Mouse (Mus musculus): ENCODE results near the gene Zdhhc4.

Zdhhc4 gene

GRCm38 (mm10) chr5:143272540-143273330 lies 56.3 kb downstream of the Zdhhc4 start:
- DNase-seq, result no peak

GRCm38 (mm10) chr5:143272108-143272507 lies 56.9 kb downstream of the Zdhhc4 start:
- no peak for DNase-seq

GRCm38 (mm10) chr5:143271642-143272041 lies 57.4 kb downstream of the Zdhhc4 start:
- DNase-seq, result no peak

GRCm38 (mm10) chr5:143270151-143270519 lies 58.9 kb downstream of the Zdhhc4 start:
- no peak for DNase-seq

DNA sequence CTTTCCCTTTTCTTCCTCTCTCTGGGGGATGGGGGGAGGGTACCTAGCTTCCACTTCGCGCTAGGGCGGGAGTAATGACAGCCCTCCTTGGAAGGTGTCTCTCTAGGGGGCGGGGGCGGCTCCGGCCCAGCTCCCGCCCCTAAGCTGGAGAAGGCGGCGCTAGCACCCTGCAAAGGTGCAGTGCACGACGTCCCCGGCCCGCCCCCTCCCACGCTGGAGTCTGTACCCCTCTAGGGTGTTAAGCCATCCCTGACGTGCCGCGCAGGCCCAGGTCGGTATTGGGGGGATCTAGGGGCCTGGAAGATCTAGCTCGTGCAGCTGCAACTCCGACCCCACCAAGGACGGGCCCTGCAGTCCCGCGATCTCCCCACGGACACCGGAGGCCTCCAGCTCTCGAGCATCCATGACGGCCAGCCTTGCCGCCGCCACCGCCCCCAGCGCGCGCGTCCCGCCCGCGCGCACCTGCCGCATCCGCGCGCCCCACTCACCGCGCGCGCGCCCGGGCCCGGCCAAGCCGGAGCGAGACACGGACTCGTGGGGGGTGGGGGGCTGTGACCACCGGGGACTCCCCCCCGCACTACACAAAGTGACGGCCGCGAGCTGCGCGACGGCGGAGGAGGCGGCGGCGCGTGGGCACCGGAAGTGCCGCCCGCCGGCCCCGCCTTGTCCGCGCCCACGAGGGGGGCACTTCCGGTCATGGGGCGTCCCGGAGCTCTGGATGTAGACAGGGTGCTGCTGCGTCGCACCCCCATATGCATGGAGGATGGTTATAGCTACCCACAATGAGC lies 59.5 kb downstream of the Zdhhc4 start, which contains the start of gene Zfp316:
Zfp316 (minus strand) TSS at position 660 of the 788 bp plus-strand sequence.
- peak; percentile 84 for DNase-seq

DNA sequence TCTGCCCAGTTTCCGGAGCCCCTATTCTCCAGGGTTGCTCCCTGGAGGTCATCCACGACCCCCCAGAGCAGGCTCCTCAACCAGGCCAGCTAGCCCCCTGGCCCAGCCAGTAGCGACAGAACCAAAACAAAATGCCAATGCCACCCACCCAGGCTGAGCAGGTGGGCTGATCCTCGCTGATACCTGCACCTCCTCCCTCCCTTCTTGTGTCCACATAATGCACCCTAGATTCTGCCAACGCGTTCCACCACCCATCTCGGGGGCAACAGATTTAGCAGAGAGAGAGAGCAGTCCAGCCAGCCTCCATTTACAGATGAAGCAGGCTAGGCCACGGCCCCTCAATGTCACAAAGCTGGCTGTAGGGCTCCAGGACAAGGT lies 60.1 kb downstream of the Zdhhc4 start:
- DNase-seq, result no peak

DNA sequence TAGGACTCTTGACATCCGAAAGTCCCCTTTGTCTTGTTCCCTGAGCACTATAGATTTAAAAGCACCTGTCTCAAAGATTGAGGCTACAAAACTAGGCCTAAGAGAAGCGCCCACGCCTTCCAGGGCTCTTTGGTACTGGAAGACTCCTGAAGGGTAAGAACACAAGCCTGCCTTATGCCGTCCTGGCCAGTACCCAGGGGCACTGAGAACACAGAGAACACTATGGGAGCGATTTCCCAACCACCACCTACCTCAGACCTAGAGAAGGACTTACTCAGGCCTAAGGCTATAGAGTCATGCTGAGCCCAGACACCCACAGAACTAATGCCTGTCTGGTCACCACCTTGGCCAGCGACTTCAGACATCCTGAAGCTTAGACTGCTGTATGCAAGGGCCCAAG lies 62.3 kb downstream of the Zdhhc4 start:
- DNase-seq, result no peak

Data from retina, postnatal 1 day (tissue).